Mouse (Mus musculus): ENCODE measurements at regions not wholly inside any gene's neighbourhood (a gene's known extent, or its start where the extent isn't known, plus 50 kb on each side); places are given as distances from the start of the nearest gene placed in this dataset.

GRCm38 (mm10) chr6:144870949-144871348, 89.2 kb upstream of the Sox5 start:
- Histone ChIP-seq H3K27ac (replicated peaks; ENCODE audit: low read depth, low read length) (no peak overlapping the region), H3K4me2 (ENCODE audit: low read depth, low read length) (no peak overlapping the region), H3K9ac (ENCODE audit: low read depth, low read length) (no peak overlapping the region), H3K27me3 (replicated peaks; ENCODE audit: control insufficient read depth, insufficient read depth, low read length) (no peaks in the 10 kb centered on the region), H3K9me3 (ENCODE audit: control insufficient read depth, low read length) (no peaks in the 10 kb centered on the region), H3K36me3 (ENCODE audit: control insufficient read depth, insufficient read depth, low read length) (no peaks in the 10 kb centered on the region), H3K4me3 (ENCODE audit: low read depth, low read length) (no peak overlapping the region), H3K4me1 (ENCODE audit: control insufficient read depth, insufficient read depth, low read length) (no peaks in the 10 kb centered on the region)
- DNase-seq (ENCODE audit: low spot score) (no peak), ATAC-seq (ENCODE audit: low read depth) (no peak)
- 89% methylated on average over 8 of the region's 8 CpGs for WGBS

GRCm38 (mm10) chr6:144867333-144867732, 85.6 kb upstream of the Sox5 start:
- no peaks in the 10 kb centered on the region for H3K4me1 ChIP-seq (ENCODE audit: control insufficient read depth, insufficient read depth, low read length)
- H3K27ac ChIP-seq (replicated peaks; ENCODE audit: low read depth, low read length): no peak overlapping the region
- no peaks in the 10 kb centered on the region for H3K9me3 ChIP-seq (ENCODE audit: control insufficient read depth, low read length)
- DNase-seq (ENCODE audit: low spot score): no peak
- no peaks in the 10 kb centered on the region for H3K27me3 ChIP-seq (replicated peaks; ENCODE audit: control insufficient read depth, insufficient read depth, low read length)
- H3K4me2 ChIP-seq (ENCODE audit: low read depth, low read length): no peak overlapping the region
- H3K9ac ChIP-seq (ENCODE audit: low read depth, low read length): no peak overlapping the region
- 81% methylated on average over 9 of the region's 9 CpGs for WGBS
- no peaks in the 10 kb centered on the region for H3K36me3 ChIP-seq (ENCODE audit: control insufficient read depth, insufficient read depth, low read length)
- H3K4me3 ChIP-seq (ENCODE audit: low read depth, low read length): no peak overlapping the region
- no peak for ATAC-seq (ENCODE audit: low read depth)

- Histone ChIP-seq H3K4me1 (ENCODE audit: control insufficient read depth, insufficient read depth, low read length) (no peaks in the 10 kb centered on the region), H3K36me3 (ENCODE audit: control insufficient read depth, insufficient read depth, low read length) (no peaks in the 10 kb centered on the region), H3K9ac (ENCODE audit: low read depth, low read length) (no peak overlapping the region), H3K4me2 (ENCODE audit: low read depth, low read length) (no peak overlapping the region), H3K9me3 (ENCODE audit: control insufficient read depth, low read length) (no peaks in the 10 kb centered on the region), H3K4me3 (ENCODE audit: low read depth, low read length) (no peak overlapping the region), H3K27me3 (replicated peaks; ENCODE audit: control insufficient read depth, insufficient read depth, low read length) (no peaks in the 10 kb centered on the region), H3K27ac (replicated peaks; ENCODE audit: low read depth, low read length) (no peak overlapping the region)
- no peak for ATAC-seq (ENCODE audit: low read depth)
- no peak for DNase-seq (ENCODE audit: low spot score)
- WGBS: 77% methylated on average over 6 of the region's 6 CpGs
These were observed 82.2 kb upstream of the Sox5 start for GRCm38 (mm10) chr6:144864026-144864425.

- H3K4me3 ChIP-seq (ENCODE audit: low read depth, low read length): no peak overlapping the region
- no peak overlapping the region for H3K27ac ChIP-seq (replicated peaks; ENCODE audit: low read depth, low read length)
- no peaks in the 10 kb centered on the region for H3K27me3 ChIP-seq (replicated peaks; ENCODE audit: control insufficient read depth, insufficient read depth, low read length)
- H3K4me2 ChIP-seq (ENCODE audit: low read depth, low read length): no peak overlapping the region
- no peaks in the 10 kb centered on the region for H3K4me1 ChIP-seq (ENCODE audit: control insufficient read depth, insufficient read depth, low read length)
- H3K36me3 ChIP-seq (ENCODE audit: control insufficient read depth, insufficient read depth, low read length): no peaks in the 10 kb centered on the region
- DNase-seq (ENCODE audit: low spot score) (no peak), ATAC-seq (ENCODE audit: low read depth) (no peak)
- no peak overlapping the region for H3K9ac ChIP-seq (ENCODE audit: low read depth, low read length)
- no peaks in the 10 kb centered on the region for H3K9me3 ChIP-seq (ENCODE audit: control insufficient read depth, low read length)
- 91% methylated on average over 3 of the region's 3 CpGs for WGBS
These were observed 81.7 kb upstream of the Sox5 start for GRCm38 (mm10) chr6:144863430-144863994.

GRCm38 (mm10) chr6:144841510-144841909, 59.7 kb upstream of the Sox5 start:
- DNase-seq (ENCODE audit: low spot score) (no peak), ATAC-seq (ENCODE audit: low read depth) (no peak)
- H3K4me3 ChIP-seq (ENCODE audit: low read depth, low read length): no peak overlapping the region
- no peaks in the 10 kb centered on the region for H3K27me3 ChIP-seq (replicated peaks; ENCODE audit: control insufficient read depth, insufficient read depth, low read length)
- H3K9me3 ChIP-seq (ENCODE audit: control insufficient read depth, low read length): no peaks in the 10 kb centered on the region
- no peak overlapping the region for H3K27ac ChIP-seq (replicated peaks; ENCODE audit: low read depth, low read length)
- no peaks in the 10 kb centered on the region for H3K4me1 ChIP-seq (ENCODE audit: control insufficient read depth, insufficient read depth, low read length)
- no peaks in the 10 kb centered on the region for H3K36me3 ChIP-seq (ENCODE audit: control insufficient read depth, insufficient read depth, low read length)
- H3K9ac ChIP-seq (ENCODE audit: low read depth, low read length): no peak overlapping the region
- no peak overlapping the region for H3K4me2 ChIP-seq (ENCODE audit: low read depth, low read length)
- WGBS: 71% methylated on average over 3 of the region's 3 CpGs

DNA sequence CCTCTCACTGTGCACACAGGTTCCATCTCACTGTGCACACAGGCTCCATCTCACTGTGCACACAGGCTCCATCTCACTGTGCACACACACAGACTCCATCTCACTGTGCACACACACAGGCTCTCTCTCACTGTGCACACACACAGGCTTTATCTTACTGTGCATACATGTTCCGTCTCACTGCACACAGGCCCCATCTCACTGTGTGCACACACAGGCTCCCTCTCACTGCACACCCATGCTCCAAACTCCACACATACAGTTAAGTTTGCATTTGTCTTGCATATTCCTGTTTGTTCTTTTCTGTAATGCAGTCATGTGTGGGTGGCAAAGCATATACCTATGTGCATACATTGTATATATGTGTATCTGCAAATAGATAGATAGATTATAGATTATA, 57.6 kb upstream of the Sox5 start:
- Histone ChIP-seq H3K27ac (replicated peaks; ENCODE audit: low read depth, low read length) (no peak overlapping the region), H3K9me3 (ENCODE audit: control insufficient read depth, low read length) (no peaks in the 10 kb centered on the region), H3K4me1 (ENCODE audit: control insufficient read depth, insufficient read depth, low read length) (peaks cover 2% of the 10 kb centered on the region), H3K36me3 (ENCODE audit: control insufficient read depth, insufficient read depth, low read length) (no peaks in the 10 kb centered on the region), H3K27me3 (replicated peaks; ENCODE audit: control insufficient read depth, insufficient read depth, low read length) (no peaks in the 10 kb centered on the region), H3K4me2 (ENCODE audit: low read depth, low read length) (no peak overlapping the region), H3K9ac (ENCODE audit: low read depth, low read length) (no peak overlapping the region), H3K4me3 (ENCODE audit: low read depth, low read length) (no peak overlapping the region)
- no peak for ATAC-seq (ENCODE audit: low read depth)
- no peak for DNase-seq (ENCODE audit: low spot score)
- 92% methylated on average over 1 of the region's 1 CpGs for WGBS

DNA sequence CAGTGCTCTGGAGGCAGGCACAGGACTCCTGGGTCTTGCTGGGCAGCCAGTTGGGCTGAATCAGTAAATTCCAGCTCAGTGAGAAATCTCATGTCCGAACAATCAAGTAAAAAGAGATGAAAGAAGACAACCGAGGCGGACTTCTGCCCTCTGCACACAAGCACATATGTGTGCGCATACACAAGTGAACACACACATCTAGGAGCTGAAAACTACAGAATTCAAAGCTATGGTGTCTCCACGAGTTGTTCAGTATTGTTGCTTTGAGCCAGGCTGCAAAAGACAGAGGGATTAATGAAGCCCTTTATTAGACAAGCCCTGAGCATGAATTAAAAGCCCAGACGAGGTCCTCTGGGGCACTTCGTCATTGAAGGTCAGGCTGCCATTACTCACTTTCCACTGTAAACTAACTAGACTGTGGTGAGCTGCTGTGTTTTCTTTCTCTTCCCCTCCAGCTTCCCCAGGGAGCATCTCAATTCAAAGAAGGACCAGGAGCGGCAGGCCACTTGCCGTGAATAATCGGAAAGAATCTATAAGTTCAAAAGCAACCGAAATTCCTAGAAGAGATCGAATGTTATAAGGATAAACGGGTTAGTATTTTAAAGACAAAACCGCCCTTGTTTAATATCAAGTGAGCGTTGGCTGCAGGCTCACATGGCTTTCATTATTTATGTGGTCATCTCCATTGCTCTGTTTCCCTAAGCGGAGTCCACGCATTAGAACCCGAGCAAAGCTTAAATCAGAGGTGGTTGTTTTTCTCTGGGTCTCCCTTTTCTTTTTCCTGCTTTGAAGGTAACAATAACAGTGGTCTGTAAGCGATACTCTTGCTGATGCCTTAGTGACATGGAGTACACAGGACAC, 52.8 kb upstream of the Sox5 start:
- Histone ChIP-seq H3K4me3 (ENCODE audit: low read depth, low read length) (no peak overlapping the region), H3K9ac (ENCODE audit: low read depth, low read length) (no peak overlapping the region), H3K36me3 (ENCODE audit: control insufficient read depth, insufficient read depth, low read length) (no peaks in the 10 kb centered on the region), H3K4me2 (ENCODE audit: low read depth, low read length) (peak overlapping the region; percentile 43; the same call in 1 of the 2 replicates), H3K27ac (replicated peaks; ENCODE audit: low read depth, low read length) (0 out of 2 replicates have a peak overlapping the region, but pooled peaks have one; percentile 39), H3K4me1 (ENCODE audit: control insufficient read depth, insufficient read depth, low read length) (peaks cover 6% of the 10 kb centered on the region), H3K27me3 (replicated peaks; ENCODE audit: control insufficient read depth, insufficient read depth, low read length) (no peaks in the 10 kb centered on the region), H3K9me3 (ENCODE audit: control insufficient read depth, low read length) (no peaks in the 10 kb centered on the region)
- WGBS: 27% methylated on average over 19 of the region's 19 CpGs
- DNase-seq (ENCODE audit: low spot score) (peak; percentile 51), ATAC-seq (ENCODE audit: low read depth) (no peak)

All from embryonic facial prominence, embryonic 14.5 days (tissue).